Mouse (Mus musculus) spleen, adult 18-20 months (tissue): ENCODE data around the gene Cdc42ep5.
"Not testable (repeated sequence)": the region's sequence is repeated elsewhere in the genome, so short reads cannot be mapped to it uniquely, and the experiment has no call there.

Experiments
- DNase-seq, 2 experiments: peaks; one replicate each; pipeline ENCODE4 v3.0.0; 2022; ENCODE audit warnings: mixed read lengths in 2 of 2

Gene Cdc42ep5

GRCm38 (mm10) chr7:4164090-4164910 lies at the start of gene Cdc42ep5:
Gene Cdc42ep5 (minus strand): TSS chr7:4164860.
- DNase-seq: no peak

GRCm38 (mm10) chr7:4213436-4213835 lies 48.8 kb upstream of the Cdc42ep5 start:
- not testable (repeated sequence) for DNase-seq

GRCm38 (mm10) chr7:4208626-4209025 lies 44.0 kb upstream of the Cdc42ep5 start:
- DNase-seq: no peak

- no peak for DNase-seq
These were observed 42.5 kb upstream of the Cdc42ep5 start for GRCm38 (mm10) chr7:4207126-4207525.

GRCm38 (mm10) chr7:4178438-4178837 lies 13.8 kb upstream of the Cdc42ep5 start:
- DNase-seq: no peak

- DNase-seq: no peak
These were observed 5.7 kb upstream of the Cdc42ep5 start for GRCm38 (mm10) chr7:4170193-4170938.

GRCm38 (mm10) chr7:4167098-4167497 lies 2.4 kb upstream of the Cdc42ep5 start:
- no peak for DNase-seq

- DNase-seq: no peak
These were observed 626 bp upstream of the Cdc42ep5 start for GRCm38 (mm10) chr7:4165286-4165685.

GRCm38 (mm10) chr7:4163571-4164072 lies 1.0 kb downstream of the Cdc42ep5 start:
- no peak for DNase-seq

- DNase-seq: not testable (repeated sequence)
These were observed 3.1 kb downstream of the Cdc42ep5 start for GRCm38 (mm10) chr7:4161596-4161995.

- no peak for DNase-seq
These were observed 9.7 kb downstream of the Cdc42ep5 start for GRCm38 (mm10) chr7:4154976-4155375.

- no peak for DNase-seq
These were observed 10.3 kb downstream of the Cdc42ep5 start for GRCm38 (mm10) chr7:4154356-4154755.

- no peak for DNase-seq
These were observed 13.4 kb downstream of the Cdc42ep5 start for GRCm38 (mm10) chr7:4151241-4151640.

- DNase-seq: no peak
These were observed 13.8 kb downstream of the Cdc42ep5 start for GRCm38 (mm10) chr7:4150811-4151221.

GRCm38 (mm10) chr7:4150059-4150541 lies 14.6 kb downstream of the Cdc42ep5 start, which contains the start of gene Leng9:
Gene Leng9 (minus strand): TSS chr7:4150374.
- peak; percentile 69 to 70 for DNase-seq

- DNase-seq: peak; percentile 69 to 77
These were observed 15.2 kb downstream of the Cdc42ep5 start for GRCm38 (mm10) chr7:4149209-4150054.

- no peak for DNase-seq
These were observed 16.1 kb downstream of the Cdc42ep5 start for GRCm38 (mm10) chr7:4148341-4149208.

- DNase-seq: no peak
These were observed 16.8 kb downstream of the Cdc42ep5 start for GRCm38 (mm10) chr7:4147836-4148235.

- no peak for DNase-seq
These were observed 17.3 kb downstream of the Cdc42ep5 start for GRCm38 (mm10) chr7:4147371-4147770.

- no peak for DNase-seq
These were observed 18.1 kb downstream of the Cdc42ep5 start for GRCm38 (mm10) chr7:4146241-4147180.
